Mouse (Mus musculus) neural tube, embryonic 15.5 days (tissue): ENCODE results near the gene Pak1. TPM values are rescaled to one million over a fixed set of nuclear protein-coding genes. Genes with fewer than 3 reads are reported as not detected.

Experiments
- ATAC-seq: fragments of 200-750 bp; cut with Nextera tagmentation; 2 replicates; pipeline ENCODE4 v1.8.0; 2017; ENCODE audit warnings: mild to moderate bottlenecking, moderate TSS enrichment, moderate library complexity; ENCODE audit not compliant: low FRiP score
- H3K27ac ChIP-seq: fragments of 300-500 bp; sonication (generic); replicated peaks from 2 replicates; pipeline ENCODE4 v1.5.1; 2015; ENCODE audit warnings: mild to moderate bottlenecking, inconsistent platforms
- H3K27me3 ChIP-seq: fragments of 300-500 bp; sonication (generic); replicated peaks from 2 replicates; pipeline ENCODE4 v1.6.1; 2015; ENCODE audit warnings: inconsistent platforms
- H3K36me3 ChIP-seq: fragments of 300-500 bp; sonication (generic); 2 replicates; pipeline ENCODE4 v1.6.1; 2015; ENCODE audit warnings: inconsistent platforms
- H3K4me1 ChIP-seq: fragments of 300-500 bp; sonication (generic); 2 replicates; pipeline ENCODE4 v1.6.1; 2015; ENCODE audit warnings: inconsistent platforms
- H3K4me2 ChIP-seq: fragments of 300-500 bp; sonication (generic); 2 replicates; pipeline ENCODE4 v1.6.1; 2015; ENCODE audit warnings: inconsistent platforms, mild to moderate bottlenecking, moderate library complexity
- H3K4me3 ChIP-seq: fragments of 300-500 bp; sonication (generic); replicated peaks from 2 replicates; pipeline ENCODE4 v1.5.1; 2015; ENCODE audit warnings: mild to moderate bottlenecking, inconsistent platforms
- H3K9ac ChIP-seq: fragments of 300-500 bp; sonication (generic); replicated peaks from 2 replicates; pipeline ENCODE4 v1.6.1; 2015; ENCODE audit warnings: mild to moderate bottlenecking, inconsistent platforms
- H3K9me3 ChIP-seq: fragments of 300-500 bp; sonication (generic); replicated peaks from 2 replicates; pipeline ENCODE4 v1.6.1; 2016; ENCODE audit warnings: inconsistent platforms
- WGBS: fragments of 180-500 bp; shearing (Covaris S2); methylation state at CpG from one replicate; pipeline ENCODE4 v1.1.7; 2015; ENCODE audit warnings: mixed read lengths; 5-methylcytosine and 5-hydroxymethylcytosine counted together
- polyA plus RNA-seq: library from polyadenylated mRNA; unstranded; fragments of >200 nt; fragmentation: Nextera tagmentation; extraction: Ambion mirVana; gene quantifications from 2 replicates; pipeline ENCODE4 v1.2.1, GENCODE M21; 2015

The Pak1 gene
- 117 and 134 TPM in 2 replicates for polyA plus RNA-seq

DNA sequence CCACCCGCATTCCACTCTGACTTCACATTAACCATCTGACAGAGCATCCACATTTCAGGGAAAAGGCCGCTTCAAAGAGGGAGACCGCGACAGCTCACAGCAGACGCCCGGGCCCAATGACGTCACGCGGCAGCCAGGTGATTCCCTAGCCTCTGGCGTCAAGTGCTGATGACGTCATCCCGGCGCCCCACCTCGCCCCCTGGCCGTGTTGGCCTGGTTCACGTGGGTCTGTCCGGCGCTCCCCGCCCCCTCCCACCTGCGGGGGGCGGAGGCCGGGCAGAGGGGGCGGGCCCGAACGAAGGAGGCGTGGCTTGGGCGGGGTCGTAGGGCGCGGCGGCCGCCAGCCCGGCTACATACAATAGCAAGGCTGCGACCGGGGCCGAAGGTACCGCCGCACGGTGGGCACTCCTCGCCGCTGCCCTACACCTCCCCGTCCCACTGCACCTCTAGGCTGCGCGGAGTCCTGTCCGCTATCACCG, at the start of gene Pak1:
Pak1 (plus strand) TSS at position 352 of the 479 bp plus-strand sequence.
- H3K27me3 ChIP-seq = 0 out of 2 replicates have a peak, but pooled peaks cover 3% of the 10 kb centered on the region
- H3K36me3 ChIP-seq = no peaks in the 10 kb centered on the region
- peak; percentile 93 for ATAC-seq
- WGBS = 1% methylated on average over 44 of the region's 46 CpGs
- peak within 1 kb of the TSS; percentile 91 for H3K4me3 ChIP-seq
- H3K9me3 ChIP-seq = no peaks in the 10 kb centered on the region
- peaks cover 15% of the 10 kb centered on the region for H3K4me1 ChIP-seq
- peak within 1 kb of the TSS; percentile 79 for H3K4me2 ChIP-seq
- peak within 1 kb of the TSS; percentile 82 for H3K27ac ChIP-seq
- H3K9ac ChIP-seq = peak within 1 kb of the TSS; percentile 89

DNA sequence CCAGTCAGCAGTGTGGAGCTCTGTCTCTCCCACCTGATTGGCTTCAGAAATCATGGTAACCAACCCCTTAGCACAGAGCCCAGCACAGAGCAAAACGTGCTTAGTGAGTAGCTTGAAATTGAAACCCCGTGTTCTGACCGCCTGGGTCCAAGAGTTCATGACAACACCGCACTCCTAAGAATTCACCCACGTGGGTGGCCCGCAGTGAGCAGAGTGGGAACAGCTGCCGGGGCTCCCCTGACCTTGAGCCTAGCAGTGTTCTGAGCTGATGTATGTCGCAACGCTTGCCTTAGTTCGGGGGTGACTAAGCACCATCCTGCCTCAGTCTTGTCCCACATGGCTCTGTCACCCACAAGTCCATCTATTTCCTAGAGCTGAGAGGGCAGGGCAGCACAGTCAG, 47.4 kb upstream of the Pak1 start:
- Histone ChIP-seq H3K4me1 (peaks cover 21% of the 10 kb centered on the region), H3K36me3 (no peaks in the 10 kb centered on the region), H3K9me3 (no peaks in the 10 kb centered on the region), H3K9ac (no peak overlapping the region), H3K4me3 (no peak overlapping the region), H3K27ac (no peak overlapping the region), H3K4me2 (no peak overlapping the region), H3K27me3 (no peaks in the 10 kb centered on the region)
- WGBS = 69% methylated on average over 10 of the region's 10 CpGs
- no peak for ATAC-seq

DNA sequence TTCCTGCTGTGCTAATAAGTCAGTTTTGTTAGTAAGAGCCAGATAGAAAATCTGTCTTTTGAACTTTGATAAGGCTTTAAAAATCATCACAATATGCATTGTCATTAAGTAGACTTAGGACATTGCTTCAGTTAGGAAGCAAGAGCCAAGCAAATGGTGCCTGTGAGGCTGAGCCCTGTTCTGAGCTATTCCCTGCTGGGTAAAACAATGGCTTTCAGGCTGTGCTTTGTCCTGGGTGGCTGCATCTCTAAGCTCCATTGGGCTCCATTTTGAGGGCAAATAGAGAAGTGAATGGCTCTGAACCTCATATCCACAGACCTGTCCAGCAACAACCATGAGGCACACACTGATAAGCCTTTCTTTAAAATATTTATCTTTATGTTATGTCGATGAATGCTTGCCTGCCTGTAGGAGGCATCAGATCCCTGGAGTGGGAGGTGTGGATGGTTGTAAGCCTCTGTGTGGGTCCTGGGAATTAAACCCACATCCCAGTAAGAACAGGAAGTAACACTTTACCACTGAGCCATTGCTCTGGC, 46.5 kb upstream of the Pak1 start:
- H3K4me2 ChIP-seq = no peak overlapping the region
- H3K36me3 ChIP-seq = no peaks in the 10 kb centered on the region
- no peak overlapping the region for H3K9ac ChIP-seq
- no peak for ATAC-seq
- peaks cover 14% of the 10 kb centered on the region for H3K4me1 ChIP-seq
- no peak overlapping the region for H3K4me3 ChIP-seq
- H3K27ac ChIP-seq = no peak overlapping the region
- no peaks in the 10 kb centered on the region for H3K9me3 ChIP-seq
- no peaks in the 10 kb centered on the region for H3K27me3 ChIP-seq
- 19% methylated on average over 1 of the region's 1 CpGs for WGBS

DNA sequence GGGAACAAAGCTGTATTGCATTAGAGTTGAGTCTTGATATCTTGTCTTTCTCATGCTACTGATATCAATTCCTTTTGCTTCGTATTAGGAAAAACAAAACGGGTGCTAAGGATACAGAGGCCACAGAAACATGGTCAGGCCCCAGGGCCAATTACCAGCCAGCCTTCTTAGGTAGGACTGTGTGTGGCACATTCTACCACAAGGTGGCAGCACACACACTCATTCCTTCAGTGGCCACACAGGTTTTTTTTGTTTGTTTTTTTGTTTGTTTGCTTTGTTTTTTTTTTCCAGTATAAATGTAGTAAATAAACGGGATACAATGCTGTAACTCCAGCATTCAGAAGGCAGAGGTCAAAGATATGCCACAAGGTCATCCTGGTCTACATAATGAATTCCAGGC, 43.0 kb upstream of the Pak1 start:
- Histone ChIP-seq H3K4me2 (peak overlapping the region; percentile 25), H3K27ac (no peak overlapping the region), H3K9me3 (no peaks in the 10 kb centered on the region), H3K4me1 (peaks cover 6% of the 10 kb centered on the region), H3K36me3 (no peaks in the 10 kb centered on the region), H3K27me3 (no peaks in the 10 kb centered on the region), H3K9ac (no peak overlapping the region), H3K4me3 (no peak overlapping the region)
- ATAC-seq = no peak
- WGBS = 19% methylated on average over 3 of the region's 3 CpGs

DNA sequence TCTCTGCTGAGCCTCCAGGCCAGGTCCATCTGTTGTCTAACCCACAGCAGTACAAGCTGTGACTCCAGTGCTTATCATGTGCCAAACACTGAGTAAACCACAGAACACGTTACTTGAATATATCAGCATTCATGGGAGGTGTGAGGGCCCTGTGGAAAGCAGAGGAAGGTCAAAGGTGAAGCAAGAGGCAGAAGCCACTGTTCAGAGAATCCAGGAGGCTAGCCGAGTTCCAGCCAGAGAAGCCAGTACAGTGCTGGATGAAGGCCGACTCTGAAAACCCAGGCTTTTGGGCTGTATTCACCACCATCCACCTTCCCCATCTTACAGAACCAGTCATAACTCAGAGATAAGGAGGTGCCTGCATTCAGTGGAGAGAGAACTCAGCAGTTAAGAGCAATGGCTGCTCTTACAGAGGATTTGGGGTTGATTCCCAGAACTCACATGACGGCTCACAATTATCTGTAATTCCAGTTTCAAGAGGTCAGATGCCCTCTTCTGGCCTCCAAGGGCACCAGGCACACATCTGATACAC, 41.1 kb upstream of the Pak1 start:
- Histone ChIP-seq H3K9ac (no peak overlapping the region), H3K27ac (no peak overlapping the region), H3K4me1 (peaks cover 6% of the 10 kb centered on the region), H3K36me3 (no peaks in the 10 kb centered on the region), H3K9me3 (no peaks in the 10 kb centered on the region), H3K4me3 (no peak overlapping the region), H3K27me3 (no peaks in the 10 kb centered on the region), H3K4me2 (no peak overlapping the region)
- 81% methylated on average over 4 of the region's 4 CpGs for WGBS
- no peak for ATAC-seq

DNA sequence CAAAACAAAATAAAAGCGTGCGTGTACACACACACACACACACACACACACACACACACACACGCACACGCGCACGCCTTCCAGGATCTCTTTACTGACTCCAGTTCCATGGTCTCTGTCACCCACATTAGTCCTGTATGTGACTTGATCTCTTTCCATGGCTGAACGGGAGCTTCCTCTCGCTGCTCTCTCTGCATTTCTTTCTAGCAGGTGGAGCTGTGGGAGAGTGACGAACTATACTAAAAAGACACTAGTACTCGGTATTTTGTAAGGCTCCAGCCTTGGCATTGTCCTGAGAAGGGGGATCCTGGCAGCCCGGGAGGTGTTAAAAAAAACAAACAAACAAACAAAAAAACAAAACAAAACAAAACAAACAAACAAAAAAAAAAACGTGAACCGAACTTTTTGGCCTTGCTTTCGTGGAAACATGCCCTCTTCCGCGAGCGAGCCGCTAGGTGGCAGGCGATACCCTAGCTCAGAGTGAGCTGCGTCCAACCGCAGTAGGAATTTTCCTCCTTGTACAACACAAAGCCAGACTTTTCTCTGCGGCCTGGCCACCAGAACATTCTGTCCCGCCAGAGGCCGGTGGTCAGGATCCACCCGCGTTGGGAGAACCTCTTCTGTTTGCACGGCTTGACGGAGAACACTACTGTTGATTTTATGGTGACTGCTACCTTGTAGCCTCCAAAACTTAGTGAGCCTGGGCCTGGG, 40.4 kb upstream of the Pak1 start:
- H3K4me2 ChIP-seq = peak overlapping the region; percentile 33
- H3K9me3 ChIP-seq = no peaks in the 10 kb centered on the region
- H3K9ac ChIP-seq = no peak overlapping the region
- no peak overlapping the region for H3K4me3 ChIP-seq
- peaks cover 6% of the 10 kb centered on the region for H3K4me1 ChIP-seq
- no peak overlapping the region for H3K27ac ChIP-seq
- 27% methylated on average over 28 of the region's 28 CpGs for WGBS
- peak; percentile 77 for ATAC-seq
- no peaks in the 10 kb centered on the region for H3K27me3 ChIP-seq
- H3K36me3 ChIP-seq = no peaks in the 10 kb centered on the region

DNA sequence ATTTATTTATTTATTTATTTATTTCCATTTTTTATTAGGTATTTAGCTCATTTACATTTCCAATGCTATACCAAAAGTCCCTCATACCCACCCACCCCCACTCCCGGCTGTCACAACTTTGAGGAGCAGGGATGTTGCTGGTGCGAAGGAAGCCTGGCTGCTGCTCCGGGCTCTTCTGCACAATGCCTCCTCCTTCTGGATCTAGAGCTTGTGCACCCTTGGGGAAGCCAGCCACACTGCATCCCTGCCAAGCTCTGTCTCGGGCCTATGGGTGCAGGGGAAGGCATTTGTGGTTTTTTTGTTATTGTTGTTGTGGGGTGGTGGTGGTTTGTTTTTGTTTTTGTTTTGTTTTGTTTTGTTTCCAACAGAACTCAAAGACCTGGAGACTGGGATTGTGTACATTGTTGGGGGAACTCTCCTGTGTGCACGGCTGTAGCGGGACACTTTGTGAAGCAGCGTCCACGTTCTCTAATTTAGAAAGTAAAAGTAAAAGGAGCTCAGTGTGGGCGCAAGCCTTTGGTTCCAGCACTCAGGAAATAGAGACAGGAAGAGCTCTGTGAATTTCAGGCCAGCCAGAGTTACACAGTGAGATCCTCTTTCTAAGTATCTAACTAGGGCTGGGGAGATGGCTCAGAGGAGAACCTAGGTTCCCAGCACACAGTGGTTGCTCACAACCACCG, 39.7 kb upstream of the Pak1 start:
- no peak for ATAC-seq
- no peaks in the 10 kb centered on the region for H3K27me3 ChIP-seq
- H3K27ac ChIP-seq = 0 out of 2 replicates have a peak overlapping the region, but pooled peaks have one; percentile 18
- peaks cover 6% of the 10 kb centered on the region for H3K4me1 ChIP-seq
- H3K9me3 ChIP-seq = no peaks in the 10 kb centered on the region
- H3K4me2 ChIP-seq = peak overlapping the region; percentile 33
- no peaks in the 10 kb centered on the region for H3K36me3 ChIP-seq
- 69% methylated on average over 10 of the region's 10 CpGs for WGBS
- H3K4me3 ChIP-seq = no peak overlapping the region
- H3K9ac ChIP-seq = no peak overlapping the region

DNA sequence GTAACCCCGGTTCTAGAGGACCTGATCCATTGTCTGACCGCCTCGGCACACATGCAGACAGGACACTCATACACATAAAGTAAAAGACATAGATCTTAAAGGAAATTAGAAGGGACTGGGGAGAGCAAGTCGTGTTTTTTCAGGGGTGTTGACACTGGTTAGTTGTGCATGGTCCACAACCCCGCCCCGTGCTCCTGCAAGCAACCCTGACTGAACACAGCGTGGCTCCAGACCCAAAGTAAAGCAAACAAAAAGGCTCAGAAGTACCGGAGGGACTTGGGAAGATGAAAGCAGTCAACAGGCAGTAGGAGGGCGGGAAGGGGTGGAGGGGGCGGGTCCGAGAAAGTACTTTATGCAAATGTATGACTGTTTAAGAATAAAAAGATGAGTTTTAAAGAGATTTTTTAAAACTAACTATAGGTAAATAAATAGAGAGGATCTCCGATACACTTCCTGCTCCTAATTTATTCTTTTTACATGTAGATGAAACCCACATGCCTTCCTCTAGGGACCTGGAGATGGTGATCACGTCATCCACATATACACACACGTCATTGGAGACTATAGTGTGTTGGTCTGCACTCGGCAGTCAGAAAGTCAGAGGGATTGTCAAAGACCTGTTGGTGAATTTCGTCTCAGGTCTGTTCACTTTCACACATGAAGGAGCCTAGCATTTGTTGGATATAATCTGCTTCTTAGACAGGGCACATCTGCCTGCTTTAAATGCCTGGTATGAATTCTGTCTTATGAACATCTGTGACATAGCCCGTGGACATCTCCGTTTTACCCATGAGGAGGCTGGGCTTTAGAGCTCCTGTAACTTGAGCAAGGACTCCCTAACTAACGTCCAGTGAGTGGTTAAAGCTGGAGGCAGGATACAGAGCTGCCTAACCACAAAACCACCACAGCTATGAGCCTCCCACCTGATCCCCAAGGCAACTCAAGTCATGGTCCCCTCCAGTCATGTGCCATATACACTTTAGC, 38.8 kb upstream of the Pak1 start:
- no peaks in the 10 kb centered on the region for H3K9me3 ChIP-seq
- H3K4me2 ChIP-seq = peak overlapping the region; percentile 32
- H3K4me3 ChIP-seq = no peak overlapping the region
- H3K9ac ChIP-seq = no peak overlapping the region
- no peak for ATAC-seq
- H3K36me3 ChIP-seq = no peaks in the 10 kb centered on the region
- H3K27me3 ChIP-seq = no peaks in the 10 kb centered on the region
- 0 out of 2 replicates have a peak overlapping the region, but pooled peaks have one; percentile 18 for H3K27ac ChIP-seq
- 30% methylated on average over 19 of the region's 19 CpGs for WGBS
- H3K4me1 ChIP-seq = peaks cover 6% of the 10 kb centered on the region

DNA sequence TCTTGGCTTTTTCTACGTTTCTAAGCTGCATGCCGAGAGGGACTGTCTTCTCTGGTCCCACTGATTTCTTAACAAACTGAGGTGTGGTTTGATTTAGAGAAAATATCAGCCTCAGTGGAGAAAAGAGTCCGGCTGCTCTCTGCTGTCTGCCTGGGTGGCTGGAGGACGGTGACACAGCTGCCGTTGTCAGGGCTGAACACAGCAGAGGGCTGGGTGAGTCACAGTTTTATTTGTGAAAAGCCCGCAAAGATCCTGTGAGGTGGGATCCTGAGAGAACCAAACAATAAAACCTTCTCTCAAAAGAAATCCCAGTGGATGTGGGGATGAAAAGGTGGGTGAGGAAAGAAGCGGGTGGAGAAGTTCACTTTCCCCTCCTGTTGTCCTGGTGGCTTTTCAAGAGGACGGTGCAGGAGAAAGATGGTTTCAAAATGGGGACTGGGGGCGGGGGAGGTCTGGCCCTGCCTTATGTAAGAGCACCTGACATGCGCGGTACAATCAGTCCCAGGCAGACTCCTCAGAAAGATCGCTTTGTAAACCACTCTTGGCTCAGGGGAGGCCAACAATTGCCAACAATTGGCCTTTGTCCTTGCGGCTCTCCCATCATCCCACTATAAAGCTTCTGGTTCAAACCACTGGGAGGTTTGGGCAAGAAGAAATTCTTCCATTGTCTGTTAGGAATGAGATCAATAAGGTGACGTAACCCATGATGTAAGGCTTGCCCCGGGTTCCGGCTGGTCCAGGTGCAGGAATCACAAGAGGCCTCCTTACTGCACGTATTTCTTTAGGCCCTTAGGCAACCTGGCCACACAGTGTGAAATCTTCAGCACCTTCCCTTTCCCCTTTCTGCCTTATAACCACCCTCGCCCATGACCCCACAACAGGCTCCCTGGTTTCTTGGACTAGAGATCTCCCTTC, 31.1 kb upstream of the Pak1 start:
- peak overlapping the region; percentile 18; the same call in 1 of the 2 replicates for H3K9ac ChIP-seq
- H3K27me3 ChIP-seq = no peaks in the 10 kb centered on the region
- peak overlapping the region; percentile 16; the same call in 1 of the 2 replicates for H3K4me3 ChIP-seq
- H3K4me2 ChIP-seq = peak overlapping the region; percentile 51
- peak; percentile 93 for ATAC-seq
- H3K27ac ChIP-seq = peak overlapping the region; percentile 49
- peaks cover 12% of the 10 kb centered on the region for H3K4me1 ChIP-seq
- H3K36me3 ChIP-seq = no peaks in the 10 kb centered on the region
- H3K9me3 ChIP-seq = no peaks in the 10 kb centered on the region
- 22% methylated on average over 18 of the region's 18 CpGs for WGBS

DNA sequence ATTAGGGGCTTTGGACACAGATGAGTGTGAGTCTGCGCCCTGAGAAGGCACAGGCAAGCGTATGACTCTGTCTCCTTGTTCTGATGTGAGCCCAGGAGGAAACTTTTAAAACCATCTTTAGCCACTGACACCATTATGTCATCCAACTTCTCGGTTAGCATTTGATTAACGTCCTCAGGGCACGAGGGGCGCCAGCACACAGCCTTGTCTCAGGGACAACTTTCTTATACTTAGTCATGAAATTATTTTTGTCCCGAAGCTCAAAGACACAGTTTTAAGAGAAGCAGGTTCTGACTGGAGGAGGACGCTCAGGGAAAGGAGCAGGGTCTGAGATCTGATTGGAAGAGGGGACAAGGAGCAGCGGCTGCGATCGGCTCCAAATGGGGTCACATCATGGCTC, 23.8 kb upstream of the Pak1 start:
- Histone ChIP-seq H3K27me3 (no peaks in the 10 kb centered on the region), H3K4me3 (no peak overlapping the region), H3K27ac (no peak overlapping the region), H3K4me2 (no peak overlapping the region), H3K9ac (no peak overlapping the region), H3K4me1 (no peaks in the 10 kb centered on the region), H3K36me3 (no peaks in the 10 kb centered on the region), H3K9me3 (no peaks in the 10 kb centered on the region)
- no peak for ATAC-seq
- WGBS = 90% methylated on average over 11 of the region's 11 CpGs
